Mouse (Mus musculus) lung, postnatal 0 days (tissue): Measurements from ENCODE around the gene Hist2h3c1. TPM values are rescaled to one million over a fixed set of nuclear protein-coding genes. Genes with fewer than 3 reads are reported as not detected.

ENCODE experiments used
- ATAC-seq: fragments of 200-750 bp; cut with Nextera tagmentation; 2 replicates; pipeline ENCODE4 v1.8.0; 2017; ENCODE audit warnings: moderate library complexity
- DNase-seq: peaks from one replicate; pipeline ENCODE4 v3.0.0-alpha.2; 2016; ENCODE audit warnings: low spot score
- H3K27ac ChIP-seq: fragments of 300-500 bp; sonication (generic); 2 replicates; pipeline ENCODE4 v1.5.1; 2014; ENCODE audit warnings: antibody characterized with exemption, mild to moderate bottlenecking, low read length, mixed read lengths
- H3K27me3 ChIP-seq: fragments of 300-500 bp; sonication (generic); replicated peaks from 2 replicates; pipeline ENCODE4 v1.6.1; 2014; ENCODE audit warnings: low read length, mixed read lengths; ENCODE audit not compliant: insufficient read depth
- H3K36me3 ChIP-seq: fragments of 300-500 bp; sonication (generic); 2 replicates; pipeline ENCODE4 v1.6.1; 2014; ENCODE audit warnings: low read length, mixed read lengths; ENCODE audit not compliant: insufficient read depth
- H3K4me1 ChIP-seq: fragments of 300-500 bp; sonication (generic); 2 replicates; pipeline ENCODE4 v1.6.1; 2014; ENCODE audit warnings: antibody characterized with exemption, low read depth, low read length, mixed read lengths; ENCODE audit not compliant: insufficient read depth
- H3K4me2 ChIP-seq: fragments of 300-500 bp; sonication (generic); replicated peaks from 2 replicates; pipeline ENCODE4 v1.6.1; 2014; ENCODE audit warnings: low read depth, mild to moderate bottlenecking, low read length, moderate library complexity, mixed read lengths
- H3K4me3 ChIP-seq: fragments of 300-500 bp; sonication (generic); 2 replicates; pipeline ENCODE4 v1.5.1; 2014; ENCODE audit warnings: low read depth, low read length
- H3K9ac ChIP-seq: fragments of 300-500 bp; sonication (generic); replicated peaks from 2 replicates; pipeline ENCODE4 v1.6.1; 2014; ENCODE audit warnings: low read depth, mild to moderate bottlenecking
- H3K9me3 ChIP-seq: fragments of 300-500 bp; sonication (generic); 2 replicates; pipeline ENCODE4 v1.6.1; 2016; ENCODE audit warnings: low read length, mixed read lengths
- CTCF ChIP-seq: IDR thresholded peaks from 2 replicates; pipeline ENCODE4 v1.5.1; 2016; ENCODE audit warnings: antibody characterized with exemption, mild to moderate bottlenecking
- EP300 ChIP-seq: IDR thresholded peaks from 2 replicates; pipeline ENCODE4 v1.6.1; 2016; ENCODE audit warnings: antibody characterized with exemption, mild to moderate bottlenecking, control low read depth
- WGBS: fragments of 180-500 bp; shearing (Covaris S2); extraction: QIAGEN DNeasy Blood & Tissue Kit; methylation state at CpG from one replicate; pipeline ENCODE4 v1.1.7; 2014; 5-methylcytosine and 5-hydroxymethylcytosine counted together
- polyA plus RNA-seq: library from polyadenylated mRNA; unstranded; fragments of >200 nt; fragmentation: Nextera tagmentation; extraction: Ambion mirVana; gene quantifications from 2 replicates; pipeline ENCODE4 v1.2.1, GENCODE M21; 2015

The Hist2h3c1 gene
- polyA plus RNA-seq, 1 experiment from 2014 or later: not detected

- 22% methylated on average over 9 of the region's 9 CpGs for WGBS
- Histone ChIP-seq H3K27ac (peak overlapping the region; percentile 98), H3K9me3 (no peaks in the 10 kb centered on the region), H3K4me3 (peak overlapping the region; percentile 64), H3K9ac (0 out of 2 replicates have a peak overlapping the region, but pooled peaks have one; percentile 37), H3K4me2 (peak overlapping the region; percentile 74), H3K27me3 (no peaks in the 10 kb centered on the region), H3K36me3 (no peaks in the 10 kb centered on the region), H3K4me1 (peaks cover 9% of the 10 kb centered on the region; the same call in 1 of the 2 replicates)
- ATAC-seq: no peak
- TF ChIP-seq CTCF (no peak), EP300 (no peak)
- no peak for DNase-seq
Observed at GRCm38 (mm10) chr3:96221640-96222038, 24.8 kb upstream of the Hist2h3c1 start.

GRCm38 (mm10) chr3:96222774-96223173 is 23.7 kb upstream of the Hist2h3c1 start:
- Histone ChIP-seq H3K4me3 (no peak overlapping the region), H3K36me3 (no peaks in the 10 kb centered on the region), H3K27me3 (no peaks in the 10 kb centered on the region), H3K4me2 (no peak overlapping the region; the same call in 1 of the 2 replicates), H3K9me3 (no peaks in the 10 kb centered on the region), H3K27ac (no peak overlapping the region), H3K9ac (no peak overlapping the region), H3K4me1 (peaks cover 9% of the 10 kb centered on the region; the same call in 1 of the 2 replicates)
- no peak for DNase-seq
- TF ChIP-seq EP300: no peak
- TF ChIP-seq CTCF: no peak
- no peak for ATAC-seq
- 84% methylated on average over 4 of the region's 4 CpGs for WGBS

- no peaks in the 10 kb centered on the region for H3K36me3 ChIP-seq
- ATAC-seq: no peak
Observed at GRCm38 (mm10) chr3:96225421-96225820, 21.1 kb upstream of the Hist2h3c1 start.

GRCm38 (mm10) chr3:96226695-96227648 is 19.5 kb upstream of the Hist2h3c1 start:
- Histone ChIP-seq H3K4me1 (peaks cover 3% of the 10 kb centered on the region; the same call in 1 of the 2 replicates), H3K9ac (no peak overlapping the region), H3K4me3 (no peak overlapping the region), H3K27me3 (no peaks in the 10 kb centered on the region), H3K9me3 (no peaks in the 10 kb centered on the region), H3K4me2 (no peak overlapping the region), H3K27ac (no peak overlapping the region), H3K36me3 (no peaks in the 10 kb centered on the region)
- ATAC-seq (peak; percentile 70), DNase-seq (peak; percentile 74)
- 48% methylated on average over 8 of the region's 8 CpGs for WGBS
- TF ChIP-seq EP300 (no peak), CTCF (no peak)

More at GRCm38 (mm10) chr3:96225421-96225820, 21.1 kb upstream of the Hist2h3c1 start:
- Histone ChIP-seq H3K9me3 (no peaks in the 10 kb centered on the region), H3K4me3 (no peak overlapping the region), H3K27me3 (no peaks in the 10 kb centered on the region), H3K9ac (no peak overlapping the region), H3K27ac (no peak overlapping the region), H3K4me2 (no peak overlapping the region), H3K4me1 (peaks cover 9% of the 10 kb centered on the region; the same call in 1 of the 2 replicates)
- no peak for TF ChIP-seq CTCF
- TF ChIP-seq EP300: no peak
- no peak for DNase-seq
- WGBS: 48% methylated on average over 2 of the region's 2 CpGs

- Histone ChIP-seq H3K27ac (no peak overlapping the region), H3K9me3 (no peaks in the 10 kb centered on the region), H3K4me1 (no peaks in the 10 kb centered on the region; the same call in 1 of the 2 replicates), H3K4me2 (no peak overlapping the region), H3K36me3 (no peaks in the 10 kb centered on the region), H3K27me3 (no peaks in the 10 kb centered on the region), H3K4me3 (no peak overlapping the region), H3K9ac (no peak overlapping the region)
- DNase-seq (no peak), ATAC-seq (no peak)
- WGBS: 50% methylated on average over 2 of the region's 2 CpGs
- TF ChIP-seq CTCF: no peak
- TF ChIP-seq EP300: no peak
Observed at GRCm38 (mm10) chr3:96228828-96229227, 17.7 kb upstream of the Hist2h3c1 start.

- Histone ChIP-seq H3K4me2 (no peak overlapping the region), H3K27ac (no peak overlapping the region), H3K4me3 (no peak overlapping the region), H3K9me3 (no peaks in the 10 kb centered on the region), H3K36me3 (no peaks in the 10 kb centered on the region), H3K9ac (no peak overlapping the region), H3K27me3 (no peaks in the 10 kb centered on the region), H3K4me1 (no peaks in the 10 kb centered on the region)
- no peak for ATAC-seq
- DNase-seq: no peak
- no peak for TF ChIP-seq EP300
- no peak for TF ChIP-seq CTCF
- WGBS: 66% methylated on average over 2 of the region's 2 CpGs
Observed at GRCm38 (mm10) chr3:96230404-96230803, 16.1 kb upstream of the Hist2h3c1 start.
